Mouse (Mus musculus): ENCODE data around the gene Glis2.

- no peak for TF ChIP-seq CTCF (conservative IDR thresholded peaks at IDR 0.05 in 1 of 2, IDR thresholded peaks at IDR 0.05 in 1 of 2; ENCODE audit: low read depth in 2 of 2, low read length in 2 of 2)
- TF ChIP-seq EP300 (IDR thresholded peaks at IDR 0.05; ENCODE audit: low read length) = no peak
- no peak for TF ChIP-seq GABPA (IDR thresholded peaks at IDR 0.05; ENCODE audit: insufficient replicate concordance, low read depth, low read length)
- no peak for TF ChIP-seq POLR2A (IDR thresholded peaks at IDR 0.05; ENCODE audit: low read depth, low read length)
- no peak for TF ChIP-seq MYC (IDR thresholded peaks at IDR 0.05; ENCODE audit: low read depth, low read length)
- TF ChIP-seq ZMIZ1 (IDR thresholded peaks at IDR 0.05; ENCODE audit: low read depth, low read length) = no peak
- TF ChIP-seq POLR2AphosphoS2 (IDR thresholded peaks at IDR 0.05; ENCODE audit: low read depth, low read length) = no peak
- TF ChIP-seq UBTF (IDR thresholded peaks at IDR 0.05; ENCODE audit: low read depth, low read length) = no peak
- TF ChIP-seq MAZ (IDR thresholded peaks at IDR 0.05; ENCODE audit: low read depth, low read length) = no peak
- no peak for TF ChIP-seq BHLHE40 (IDR thresholded peaks at IDR 0.05; ENCODE audit: low read depth, low read length)
These were observed 8.6 kb upstream of the Glis2 start for GRCm38 (mm10) chr16:4585642-4586530.

All from CH12.LX (cell line).